Mouse (Mus musculus) kidney, adult 11 months (tissue): Measurements from ENCODE around the gene Pcyt1a.

Source experiments
- DNase-seq: peaks from one replicate; pipeline ENCODE4 v3.0.0; 2022

Gene Pcyt1a

GRCm38 (mm10) chr16:32511827-32512490 is 81.2 kb downstream of the Pcyt1a start:
- DNase-seq, result no peak

GRCm38 (mm10) chr16:32512921-32513320 is 82.2 kb downstream of the Pcyt1a start:
- DNase-seq, result no peak

GRCm38 (mm10) chr16:32513401-32513800 is 82.7 kb downstream of the Pcyt1a start:
- no peak for DNase-seq

GRCm38 (mm10) chr16:32513948-32514347 is 83.2 kb downstream of the Pcyt1a start:
- no peak for DNase-seq

- no peak for DNase-seq
These were observed 85.6 kb downstream of the Pcyt1a start for GRCm38 (mm10) chr16:32516006-32516962.

- no peak for DNase-seq
These were observed 87.2 kb downstream of the Pcyt1a start for GRCm38 (mm10) chr16:32517785-32518481.

- no peak for DNase-seq
These were observed 89.1 kb downstream of the Pcyt1a start for GRCm38 (mm10) chr16:32519656-32520371.

GRCm38 (mm10) chr16:32520372-32520748 is 89.6 kb downstream of the Pcyt1a start:
- no peak for DNase-seq

- DNase-seq, result no peak
These were observed 92.0 kb downstream of the Pcyt1a start for GRCm38 (mm10) chr16:32522578-32523194.

GRCm38 (mm10) chr16:32523462-32524243 is 92.9 kb downstream of the Pcyt1a start:
- DNase-seq, result peak; percentile 34

- DNase-seq, result no peak
These were observed 93.5 kb downstream of the Pcyt1a start for GRCm38 (mm10) chr16:32524244-32524615.
